Mouse (Mus musculus): ENCODE data around the gene Gm27021. TPM values are rescaled to one million over a fixed set of nuclear protein-coding genes. Genes with fewer than 3 reads are reported as not detected.

Gm27021 gene
- 2.6 and 3.1 TPM in 2 replicates for polyA plus RNA-seq (2014; fragmentation: Nextera tagmentation; extraction: Ambion mirVana)

DNA sequence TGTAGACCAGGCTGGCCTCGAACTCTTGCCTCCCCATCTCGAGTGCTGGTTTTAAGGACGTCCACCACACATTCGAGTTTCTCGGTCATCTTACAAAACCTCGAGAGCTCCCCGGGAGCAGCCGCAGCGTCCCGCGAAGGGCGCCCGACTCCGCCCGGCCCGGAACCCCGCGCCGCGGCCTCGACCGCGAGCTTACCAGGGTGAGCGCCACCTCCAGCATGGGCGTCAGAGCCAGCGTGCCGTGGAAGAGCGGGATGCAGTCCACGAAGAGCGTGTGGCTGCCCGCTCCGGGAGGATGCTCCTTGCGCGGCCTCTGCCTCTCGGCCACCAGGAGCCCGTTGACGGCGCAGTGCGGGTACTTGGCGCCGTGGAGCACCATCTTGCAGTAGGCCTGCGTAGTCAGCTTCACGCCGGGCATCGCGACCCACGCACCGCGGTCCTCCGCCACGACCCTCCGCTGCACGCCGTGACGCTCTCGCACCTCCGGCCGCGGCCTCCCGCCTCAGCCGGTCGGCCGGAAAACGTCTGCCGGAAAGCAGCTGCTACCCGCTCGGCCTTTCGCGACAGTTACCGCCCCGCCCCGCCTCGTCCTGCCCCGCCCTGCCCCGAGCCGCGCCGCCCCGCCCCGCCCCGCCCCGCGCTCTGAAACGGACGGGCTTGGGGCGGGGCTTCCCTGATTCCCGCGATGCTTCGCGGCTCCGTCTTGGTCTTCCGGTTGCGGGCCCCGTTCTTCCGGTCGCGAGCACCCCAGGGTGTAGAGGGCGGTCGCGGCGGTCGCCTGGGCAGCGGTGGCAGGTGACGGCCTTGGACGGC is at the start of gene Gm27021, which contains the start of gene Cox4i1:
Gm27021 (minus strand) TSS at position 519 of the 813 bp plus-strand sequence.
Cox4i1 (plus strand) TSS at position 662 of the 813 bp plus-strand sequence.
- H3K9ac ChIP-seq (ENCODE audit: low read depth, low read length), result peak within 1 kb of the TSS; percentile 95
- under 1% methylated on average over 70 of the region's 105 CpGs for WGBS
- no peaks in the 10 kb centered on the region for H3K9me3 ChIP-seq (ENCODE audit: control insufficient read depth, low read length)
- H3K27ac ChIP-seq (ENCODE audit: low read depth, low read length), result peak within 1 kb of the TSS; percentile 82
- peak within 1 kb of the TSS; percentile 91 for H3K4me2 ChIP-seq (replicated peaks; ENCODE audit: low read depth, low read length)
- peaks cover under 1% of the 10 kb centered on the region; the same call in 1 of the 2 replicates for H3K36me3 ChIP-seq (ENCODE audit: control insufficient read depth, insufficient read depth, low read length)
- peak; percentile 95 for DNase-seq (ENCODE audit: low spot score)
- peak within 1 kb of the TSS; percentile 94 for H3K4me3 ChIP-seq (ENCODE audit: low read depth, low read length)
- peak; percentile 93 for ATAC-seq (ENCODE audit: low FRiP score)
- no peaks in the 10 kb centered on the region for H3K27me3 ChIP-seq (ENCODE audit: control insufficient read depth, insufficient read depth, low read length)
- H3K4me1 ChIP-seq (replicated peaks; ENCODE audit: control insufficient read depth, insufficient read depth, low read length), result peaks cover 8% of the 10 kb centered on the region

DNA sequence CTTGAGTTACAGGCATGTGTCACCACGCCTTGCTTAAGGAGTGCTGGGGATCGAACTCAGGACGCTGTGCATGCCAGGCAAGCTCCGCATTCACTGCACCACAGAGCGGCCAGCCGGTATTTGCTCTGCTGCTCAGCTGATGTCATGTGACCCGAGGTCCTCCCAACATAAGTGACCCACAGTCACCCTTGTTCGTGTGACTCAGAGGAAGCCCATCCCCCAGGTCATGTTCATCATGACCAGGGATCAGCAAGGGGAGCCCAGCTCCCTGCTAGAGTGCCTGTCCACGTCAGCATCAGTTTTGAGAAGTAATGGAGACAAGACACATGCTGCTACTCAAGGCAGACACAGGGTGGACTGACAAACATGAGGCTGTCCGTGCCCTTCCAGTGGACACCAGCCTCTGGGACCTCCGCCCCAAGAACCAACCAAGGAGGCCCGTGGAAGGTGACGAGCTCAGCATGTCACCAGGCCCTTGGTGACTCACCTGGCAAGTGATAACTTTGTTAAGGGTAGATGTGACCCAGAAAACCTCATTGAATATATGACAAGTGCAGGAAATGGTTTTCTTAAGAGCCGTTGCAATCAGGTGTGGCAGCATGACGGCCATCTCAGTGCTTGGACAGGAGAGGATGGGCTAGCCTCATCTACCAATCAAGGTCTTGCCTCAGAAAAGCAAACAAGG is 48.3 kb upstream of the Gm27021 start:
- Histone ChIP-seq H3K27ac (ENCODE audit: low read depth, low read length) (no peak overlapping the region), H3K4me1 (replicated peaks; ENCODE audit: control insufficient read depth, insufficient read depth, low read length) (no peaks in the 10 kb centered on the region), H3K36me3 (ENCODE audit: control insufficient read depth, insufficient read depth, low read length) (no peaks in the 10 kb centered on the region), H3K9me3 (ENCODE audit: control insufficient read depth, low read length) (no peaks in the 10 kb centered on the region), H3K4me2 (replicated peaks; ENCODE audit: low read depth, low read length) (no peak overlapping the region), H3K27me3 (ENCODE audit: control insufficient read depth, insufficient read depth, low read length) (no peaks in the 10 kb centered on the region), H3K9ac (ENCODE audit: low read depth, low read length) (no peak overlapping the region), H3K4me3 (ENCODE audit: low read depth, low read length) (no peak overlapping the region)
- no peak for ATAC-seq (ENCODE audit: low FRiP score)
- WGBS, result 77% methylated on average over 15 of the region's 15 CpGs
- no peak for DNase-seq (ENCODE audit: low spot score)

DNA sequence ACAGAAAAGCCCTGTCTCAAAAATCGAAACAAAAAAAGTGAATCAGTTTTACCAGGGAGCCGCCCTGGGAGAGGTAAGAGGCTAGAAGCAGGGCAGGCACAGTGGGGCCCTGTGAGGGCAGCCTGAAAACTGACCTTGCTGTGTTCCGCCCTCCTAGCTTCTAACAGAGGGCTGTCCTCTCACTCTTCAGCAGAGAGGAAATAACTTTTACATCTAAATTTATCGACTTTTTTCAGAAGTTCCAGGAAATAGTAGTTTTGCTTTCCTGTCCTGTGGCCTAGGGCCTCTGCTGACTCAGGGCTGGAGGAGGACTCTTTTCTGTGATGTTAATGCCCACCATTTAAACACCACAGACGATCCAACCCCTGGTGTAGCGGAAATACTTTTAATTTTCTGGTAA is 47.3 kb upstream of the Gm27021 start:
- no peak overlapping the region for H3K4me3 ChIP-seq (ENCODE audit: low read depth, low read length)
- H3K27me3 ChIP-seq (ENCODE audit: control insufficient read depth, insufficient read depth, low read length), result no peaks in the 10 kb centered on the region
- H3K9ac ChIP-seq (ENCODE audit: low read depth, low read length), result no peak overlapping the region
- H3K36me3 ChIP-seq (ENCODE audit: control insufficient read depth, insufficient read depth, low read length), result no peaks in the 10 kb centered on the region
- H3K4me2 ChIP-seq (replicated peaks; ENCODE audit: low read depth, low read length), result no peak overlapping the region
- DNase-seq (ENCODE audit: low spot score) (no peak), ATAC-seq (ENCODE audit: low FRiP score) (no peak)
- WGBS, result 79% methylated on average over 6 of the region's 6 CpGs
- no peaks in the 10 kb centered on the region for H3K4me1 ChIP-seq (replicated peaks; ENCODE audit: control insufficient read depth, insufficient read depth, low read length)
- no peaks in the 10 kb centered on the region for H3K9me3 ChIP-seq (ENCODE audit: control insufficient read depth, low read length)
- H3K27ac ChIP-seq (ENCODE audit: low read depth, low read length), result no peak overlapping the region

DNA sequence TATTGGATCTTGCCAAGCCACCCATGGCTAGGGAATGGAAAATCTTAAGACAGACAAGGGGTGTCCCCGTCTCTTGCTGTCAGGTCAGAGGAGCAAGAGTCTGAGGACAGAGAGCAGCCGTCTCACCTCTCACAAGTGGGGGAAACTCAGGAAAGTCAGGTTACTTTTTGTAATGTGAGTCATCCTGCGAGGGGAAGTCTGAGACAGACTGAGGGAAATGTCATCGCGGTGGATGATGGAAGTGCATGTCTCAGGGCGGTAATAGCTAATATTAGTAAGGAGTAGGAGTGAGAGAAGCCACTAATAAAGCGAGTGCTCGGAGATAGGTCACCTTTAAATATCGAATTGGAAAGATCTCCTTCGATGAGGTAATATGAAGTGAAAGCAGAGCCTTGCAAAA is 41.3 kb upstream of the Gm27021 start:
- H3K36me3 ChIP-seq (ENCODE audit: control insufficient read depth, insufficient read depth, low read length), result no peaks in the 10 kb centered on the region
- H3K9me3 ChIP-seq (ENCODE audit: control insufficient read depth, low read length), result no peaks in the 10 kb centered on the region
- DNase-seq (ENCODE audit: low spot score) (no peak), ATAC-seq (ENCODE audit: low FRiP score) (no peak)
- no peak overlapping the region for H3K27ac ChIP-seq (ENCODE audit: low read depth, low read length)
- 85% methylated on average over 10 of the region's 10 CpGs for WGBS
- no peaks in the 10 kb centered on the region for H3K27me3 ChIP-seq (ENCODE audit: control insufficient read depth, insufficient read depth, low read length)
- H3K9ac ChIP-seq (ENCODE audit: low read depth, low read length), result no peak overlapping the region
- H3K4me1 ChIP-seq (replicated peaks; ENCODE audit: control insufficient read depth, insufficient read depth, low read length), result no peaks in the 10 kb centered on the region
- H3K4me3 ChIP-seq (ENCODE audit: low read depth, low read length), result no peak overlapping the region
- no peak overlapping the region for H3K4me2 ChIP-seq (replicated peaks; ENCODE audit: low read depth, low read length)

DNA sequence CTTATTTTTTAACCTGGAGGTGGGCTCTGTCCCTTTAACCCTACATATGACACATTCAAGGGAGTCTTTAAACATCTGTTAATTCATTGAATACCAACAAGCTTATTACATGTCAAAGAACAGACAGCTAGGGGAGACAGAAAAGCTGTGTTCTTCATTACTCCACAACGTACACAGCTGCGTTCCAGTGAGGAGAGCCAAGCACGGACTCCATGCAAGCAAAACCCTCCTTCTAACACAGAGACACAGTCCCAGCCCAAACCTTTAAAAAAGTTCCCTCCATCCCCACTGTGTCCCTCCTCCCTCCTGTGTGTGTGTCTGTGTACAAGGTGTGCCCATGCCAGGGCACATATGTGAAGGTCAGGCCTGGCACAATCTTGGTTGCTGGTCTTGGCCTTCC is 38.3 kb upstream of the Gm27021 start:
- Histone ChIP-seq H3K4me2 (replicated peaks; ENCODE audit: low read depth, low read length) (no peak overlapping the region), H3K27ac (ENCODE audit: low read depth, low read length) (no peak overlapping the region), H3K27me3 (ENCODE audit: control insufficient read depth, insufficient read depth, low read length) (no peaks in the 10 kb centered on the region), H3K4me3 (ENCODE audit: low read depth, low read length) (no peak overlapping the region), H3K36me3 (ENCODE audit: control insufficient read depth, insufficient read depth, low read length) (no peaks in the 10 kb centered on the region), H3K4me1 (replicated peaks; ENCODE audit: control insufficient read depth, insufficient read depth, low read length) (no peaks in the 10 kb centered on the region), H3K9ac (ENCODE audit: low read depth, low read length) (no peak overlapping the region), H3K9me3 (ENCODE audit: control insufficient read depth, low read length) (no peaks in the 10 kb centered on the region)
- no peak for DNase-seq (ENCODE audit: low spot score)
- no peak for ATAC-seq (ENCODE audit: low FRiP score)
- 83% methylated on average over 3 of the region's 3 CpGs for WGBS

DNA sequence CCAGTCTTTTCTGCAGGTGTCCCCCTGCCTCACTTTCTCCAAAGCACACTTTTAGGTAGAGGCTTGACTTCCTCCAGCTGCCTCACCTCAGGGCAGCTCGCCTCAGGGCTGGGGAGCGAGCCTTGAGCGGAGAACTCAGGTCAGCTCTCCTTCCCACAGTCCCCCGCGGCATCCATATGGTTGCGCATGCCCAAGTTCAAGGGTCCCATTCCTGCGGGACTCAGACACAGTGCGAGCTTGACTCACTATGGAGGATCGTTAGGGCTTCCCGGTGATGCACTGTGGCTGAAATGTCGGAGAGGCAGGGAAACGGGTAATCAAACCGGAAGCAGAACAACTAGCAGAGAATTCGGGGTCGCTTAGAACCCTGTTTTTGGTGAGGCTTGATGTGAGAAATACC is 37.3 kb upstream of the Gm27021 start:
- H3K4me1 ChIP-seq (replicated peaks; ENCODE audit: control insufficient read depth, insufficient read depth, low read length), result no peaks in the 10 kb centered on the region
- no peaks in the 10 kb centered on the region for H3K27me3 ChIP-seq (ENCODE audit: control insufficient read depth, insufficient read depth, low read length)
- 82% methylated on average over 15 of the region's 15 CpGs for WGBS
- no peaks in the 10 kb centered on the region for H3K9me3 ChIP-seq (ENCODE audit: control insufficient read depth, low read length)
- no peak overlapping the region for H3K9ac ChIP-seq (ENCODE audit: low read depth, low read length)
- no peak overlapping the region for H3K27ac ChIP-seq (ENCODE audit: low read depth, low read length)
- no peak for ATAC-seq (ENCODE audit: low FRiP score)
- no peak overlapping the region for H3K4me3 ChIP-seq (ENCODE audit: low read depth, low read length)
- DNase-seq (ENCODE audit: low spot score), result no peak
- no peak overlapping the region for H3K4me2 ChIP-seq (replicated peaks; ENCODE audit: low read depth, low read length)
- H3K36me3 ChIP-seq (ENCODE audit: control insufficient read depth, insufficient read depth, low read length), result no peaks in the 10 kb centered on the region

DNA sequence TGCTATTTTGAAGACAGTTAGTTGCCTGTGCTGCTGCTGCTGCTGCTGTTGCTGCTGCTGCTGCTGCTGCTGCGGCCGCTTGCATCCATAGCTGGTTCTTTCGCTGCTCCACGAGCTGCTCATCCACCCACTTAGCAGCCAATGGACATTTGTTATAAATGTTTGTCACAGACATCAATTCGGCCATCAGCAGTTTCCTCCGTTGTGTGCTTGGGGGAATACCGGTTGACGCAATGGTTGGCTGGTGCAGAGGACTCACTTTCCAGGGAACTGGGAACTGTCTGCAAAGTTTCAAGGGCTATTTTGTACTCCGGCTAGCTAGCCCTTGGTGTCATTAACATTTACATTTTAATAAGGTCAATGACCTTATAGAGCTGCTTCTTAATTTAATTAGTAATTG is 36.3 kb upstream of the Gm27021 start:
- 65% methylated on average over 9 of the region's 9 CpGs for WGBS
- no peaks in the 10 kb centered on the region for H3K4me1 ChIP-seq (replicated peaks; ENCODE audit: control insufficient read depth, insufficient read depth, low read length)
- no peaks in the 10 kb centered on the region for H3K9me3 ChIP-seq (ENCODE audit: control insufficient read depth, low read length)
- no peak overlapping the region for H3K4me3 ChIP-seq (ENCODE audit: low read depth, low read length)
- no peaks in the 10 kb centered on the region for H3K36me3 ChIP-seq (ENCODE audit: control insufficient read depth, insufficient read depth, low read length)
- H3K9ac ChIP-seq (ENCODE audit: low read depth, low read length), result no peak overlapping the region
- H3K27ac ChIP-seq (ENCODE audit: low read depth, low read length), result no peak overlapping the region
- ATAC-seq (ENCODE audit: low FRiP score) (no peak), DNase-seq (ENCODE audit: low spot score) (no peak)
- no peaks in the 10 kb centered on the region for H3K27me3 ChIP-seq (ENCODE audit: control insufficient read depth, insufficient read depth, low read length)
- no peak overlapping the region for H3K4me2 ChIP-seq (replicated peaks; ENCODE audit: low read depth, low read length)

DNA sequence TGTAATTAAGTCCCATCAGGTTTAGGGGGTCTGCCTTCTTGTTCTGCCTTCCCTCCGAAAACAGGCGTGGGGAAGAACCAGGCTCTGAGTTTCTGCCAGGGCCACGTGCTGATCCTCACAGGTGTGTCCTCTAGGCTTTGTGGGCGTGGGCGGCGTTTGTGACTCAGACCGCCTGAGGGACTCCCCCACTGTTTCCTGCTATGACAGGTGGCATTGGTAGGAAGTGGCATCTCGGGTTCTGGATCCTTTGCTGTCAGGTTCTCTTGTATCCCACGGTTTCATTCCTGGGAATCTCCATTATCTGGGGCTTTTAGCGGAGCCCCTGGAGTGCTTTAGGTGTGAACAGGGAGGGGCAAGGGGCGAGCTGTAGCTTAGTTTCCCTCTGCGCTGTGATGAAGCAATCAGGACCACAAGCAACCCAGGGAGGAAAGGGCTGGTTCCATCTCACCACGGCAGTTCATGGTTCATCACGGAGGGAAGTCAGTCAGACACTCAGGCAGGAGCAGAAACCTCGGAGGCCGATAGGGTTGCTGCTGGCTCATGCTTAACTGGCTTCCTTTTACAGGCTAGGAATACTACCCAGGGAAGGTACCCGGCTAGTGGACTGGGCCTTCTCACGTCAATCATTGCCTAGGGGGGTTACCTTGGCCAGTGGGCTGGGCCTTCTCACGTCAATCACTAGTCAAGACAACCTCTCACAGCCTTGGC is 34.0 kb upstream of the Gm27021 start:
- Histone ChIP-seq H3K36me3 (ENCODE audit: control insufficient read depth, insufficient read depth, low read length) (no peaks in the 10 kb centered on the region), H3K4me2 (replicated peaks; ENCODE audit: low read depth, low read length) (no peak overlapping the region), H3K4me3 (ENCODE audit: low read depth, low read length) (no peak overlapping the region), H3K9ac (ENCODE audit: low read depth, low read length) (no peak overlapping the region), H3K4me1 (replicated peaks; ENCODE audit: control insufficient read depth, insufficient read depth, low read length) (no peaks in the 10 kb centered on the region), H3K9me3 (ENCODE audit: control insufficient read depth, low read length) (no peaks in the 10 kb centered on the region), H3K27me3 (ENCODE audit: control insufficient read depth, insufficient read depth, low read length) (no peaks in the 10 kb centered on the region), H3K27ac (ENCODE audit: low read depth, low read length) (no peak overlapping the region)
- DNase-seq (ENCODE audit: low spot score), result no peak
- ATAC-seq (ENCODE audit: low FRiP score), result no peak
- WGBS, result 68% methylated on average over 19 of the region's 19 CpGs
